10 mouse cellular contexts compared by ENCODE assay signal in the genomic region with DNA sequence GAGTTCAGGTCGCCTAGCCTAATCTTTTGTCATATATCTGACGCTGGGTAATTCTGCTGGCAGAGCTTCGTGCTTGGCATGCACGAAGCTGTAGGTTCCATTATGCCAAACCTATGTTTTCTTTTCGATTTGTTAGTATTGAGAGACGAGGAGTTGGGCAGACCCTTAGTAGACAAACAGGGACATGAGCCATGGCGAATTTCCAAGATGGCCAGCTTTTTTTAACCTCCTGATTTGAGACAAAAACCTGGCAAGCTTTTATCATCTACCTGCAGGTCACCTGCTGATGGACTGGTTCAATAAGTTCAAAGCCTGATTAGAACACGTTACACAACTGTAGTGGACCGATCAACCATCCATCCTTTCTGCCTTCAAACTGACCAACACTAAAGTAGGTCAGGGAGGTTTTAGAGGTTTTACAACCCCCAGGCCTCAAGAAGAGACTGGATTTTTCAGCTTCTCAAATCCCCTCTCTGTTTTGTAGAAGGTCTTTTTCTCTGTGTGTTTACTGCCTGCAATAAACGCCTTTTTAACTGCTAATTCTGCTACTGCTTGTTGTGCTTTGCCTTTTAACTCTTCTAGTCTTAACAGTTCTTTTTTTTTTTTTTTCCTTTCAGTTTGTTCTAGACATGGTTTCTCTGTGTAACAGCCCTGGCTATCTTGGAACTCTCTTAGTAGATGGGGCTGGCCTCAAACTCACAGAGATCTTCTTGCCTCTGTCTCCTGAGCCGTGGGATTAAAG. TPM values are rescaled to one million over a fixed set of nuclear protein-coding genes. Genes with fewer than 3 reads are reported as not detected.
A peak's percentile ranks its signal among the peaks of the same experiment; 100 is the strongest.
DNase-seq lines count a peak whose midpoint lies in the region; ATAC-seq and TF ChIP-seq lines count a peak whose summit lies in the region.
"Had no signal": no experiment of that assay in that cellular context is flagged by ENCODE, and none has a peak within 500 bp of the region (broad histone marks: within the 10 kb centered on the region; RNA-seq: fewer than 3 reads in every experiment).

No protein-coding gene starts in this region.

- H3K9ac ChIP-seq in heart, adult 2 months (ENCODE audit: low read depth, low read length), result peak overlapping the region; percentile 34; the same call in 1 of the 2 replicates
- peak overlapping the region; percentile 96; the same call in 1 of the 2 replicates for H3K9ac ChIP-seq in heart, postnatal 0 days (replicated peaks; ENCODE audit: low read depth, low read length)
- H3K9ac ChIP-seq in limb, embryonic 15.5 days, result no peak overlapping the region

- WGBS in heart, adult 2 months, result 29% methylated on average over 11 of the region's 11 CpGs
- WGBS in heart, postnatal 0 days, result 26% methylated on average over 11 of the region's 11 CpGs
- WGBS in limb, embryonic 15.5 days, result 29% methylated on average over 11 of the region's 11 CpGs
- WGBS in olfactory bulb, adult 2 months, result 36% methylated on average over 11 of the region's 11 CpGs

- no peaks in the 10 kb centered on the region for H3K9me3 ChIP-seq in heart, postnatal 0 days (replicated peaks; ENCODE audit: control insufficient read depth, low read length)
- H3K9me3 ChIP-seq in limb, embryonic 15.5 days, result no peaks in the 10 kb centered on the region

- peak overlapping the region; percentile 81 for H3K4me2 ChIP-seq in heart, postnatal 0 days (ENCODE audit: low read depth, low read length)
- peak overlapping the region; percentile 47 for H3K4me2 ChIP-seq in limb, embryonic 15.5 days

- H3K79me2 ChIP-seq in heart, adult 2 months (replicated peaks; ENCODE audit: control insufficient read depth, insufficient read depth, low read length), result peaks cover 3% of the 10 kb centered on the region

- no peak for ATAC-seq in heart, postnatal 0 days (ENCODE audit: insufficient read depth, low read depth)
- ATAC-seq in limb, embryonic 15.5 days (ENCODE audit: insufficient number of reproducible peaks, low FRiP score, low TSS enrichment, low read depth), result no peak

- TF ChIP-seq CTCF in heart, adult 2 months (IDR thresholded peaks at IDR 0.05), result no peak
- no peak for TF ChIP-seq CTCF in heart, postnatal 0 days (IDR thresholded peaks at IDR 0.05; ENCODE audit: low read depth)
- no peak for TF ChIP-seq CTCF in olfactory bulb, adult 2 months (IDR thresholded peaks at IDR 0.05; ENCODE audit: insufficient read depth, low read depth, low read length)

- peak overlapping the region; percentile 98 for H3K27ac ChIP-seq in heart, adult 2 months
- peak overlapping the region; percentile 99 for H3K27ac ChIP-seq in heart, postnatal 0 days (ENCODE audit: low read depth)
- H3K27ac ChIP-seq in limb, embryonic 15.5 days, result peak overlapping the region; percentile 99
- 0 out of 2 replicates have a peak overlapping the region, but pooled peaks have one; percentile 70 for H3K27ac ChIP-seq in olfactory bulb, adult 2 months (ENCODE audit: insufficient read depth, low read depth, low read length)

- peaks cover 5% of the 10 kb centered on the region for H3K4me1 ChIP-seq in heart, adult 2 months (ENCODE audit: control insufficient read depth, insufficient read depth, low read length)
- H3K4me1 ChIP-seq in heart, postnatal 0 days (ENCODE audit: control insufficient read depth, insufficient read depth), result peaks cover 7% of the 10 kb centered on the region
- H3K4me1 ChIP-seq in limb, embryonic 15.5 days, result peaks cover 16% of the 10 kb centered on the region
- peaks cover 2% of the 10 kb centered on the region; the same call in 1 of the 2 replicates for H3K4me1 ChIP-seq in olfactory bulb, adult 2 months (ENCODE audit: control insufficient read depth, insufficient read depth, low read length)

- peaks cover 14% of the 10 kb centered on the region for H3K36me3 ChIP-seq in heart, adult 2 months (ENCODE audit: control insufficient read depth, insufficient read depth, low read length)
- H3K36me3 ChIP-seq in heart, postnatal 0 days (replicated peaks; ENCODE audit: control insufficient read depth, insufficient read depth, low read length), result no peaks in the 10 kb centered on the region
- no peaks in the 10 kb centered on the region for H3K36me3 ChIP-seq in limb, embryonic 15.5 days

- no peak for TF ChIP-seq EP300 in heart, adult 2 months (IDR thresholded peaks at IDR 0.05; ENCODE audit: insufficient read depth, low read depth, low read length)
- no peak for TF ChIP-seq EP300 in heart, postnatal 0 days (IDR thresholded peaks at IDR 0.05; ENCODE audit: low read depth)

- intact Hi-C loops in heart, adult 2 months (cut with DNase I), result loop anchor here (2.0 to 5.0 kb wide), 3 partner anchors 40 to 1213 kb away; no protein-coding TSS in a partner anchor

- no peaks in the 10 kb centered on the region for H3K27me3 ChIP-seq in heart, adult 2 months (ENCODE audit: control insufficient read depth, insufficient read depth, low read length)
- no peaks in the 10 kb centered on the region for H3K27me3 ChIP-seq in heart, postnatal 0 days (ENCODE audit: control insufficient read depth, insufficient read depth, low read length)
- H3K27me3 ChIP-seq in limb, embryonic 15.5 days, result no peaks in the 10 kb centered on the region
- H3K27me3 ChIP-seq: Patski had no signal

- peak overlapping the region; percentile 73 for H3K4me3 ChIP-seq in heart, adult 2 months
- H3K4me3 ChIP-seq in heart, postnatal 0 days (ENCODE audit: low read depth, low read length), result peak overlapping the region; percentile 97
- H3K4me3 ChIP-seq in limb, embryonic 15.5 days, result peak overlapping the region; percentile 79
- H3K4me3 ChIP-seq in olfactory bulb, adult 2 months (ENCODE audit: insufficient read depth, low read depth, low read length), result peak overlapping the region; percentile 100; the same call in 1 of the 2 replicates

- no peak for DNase-seq in heart, adult 2 months
- DNase-seq in heart, adult 9 months (ENCODE audit: low spot score in 2 of 2), result no peak
- DNase-seq in urinary bladder, postnatal 14 days (ENCODE audit: low spot score), result peak; percentile 13
- no peak for DNase-seq in urinary bladder, adult 18-20 months (ENCODE audit: low spot score in 2 of 2)
- DNase-seq in heart, postnatal 0 days (ENCODE audit: low spot score), result no peak
- DNase-seq in retina, postnatal 1 day, result no peak

- no peak for TF ChIP-seq POLR2A in heart, adult 2 months (IDR thresholded peaks at IDR 0.05; ENCODE audit: insufficient read depth, low read depth, low read length)
- no peak for TF ChIP-seq POLR2A in olfactory bulb, adult 2 months (IDR thresholded peaks at IDR 0.05; ENCODE audit: insufficient read depth, low read depth, low read length)

RNA-seq across cellular contexts. Expression of gene Ahctf1, which starts 0.8 kb away (rescaled TPM):
- 10 to 100 TPM; 16.3 to 18.4 TPM for total RNA-seq in heart, adult 2 months (2021)
- 3.9 and 7.8 TPM in 2 replicates for polyA plus RNA-seq in heart, adult 2 months (2012; rRNA removed)
- 18.7 and 20.9 TPM in 2 replicates for total RNA-seq in heart, postnatal 0 days (2014; rRNA removed; ENCODE audit: low replicate concordance)
- 8.0 and 8.2 TPM in 2 replicates for polyA plus RNA-seq in heart, postnatal 0 days (2015; fragmentation: Nextera tagmentation; extraction: Ambion mirVana)
- polyA plus RNA-seq in limb, embryonic 15.5 days (2015; fragmentation: Nextera tagmentation; extraction: Ambion mirVana), result 17.8 and 20.6 TPM in 2 replicates
- not detected in 2 replicates for polyA plus RNA-seq in olfactory bulb, adult 2 months (2012; ENCODE audit: insufficient read depth, insufficient read length, low replicate concordance, missing spikeins)

RNA-seq across cellular contexts. Expression of gene Gm10518, which starts 1.1 kb away (rescaled TPM):
- total RNA-seq in heart, adult 2 months (2021), result not detected
- not detected in 2 replicates for polyA plus RNA-seq in heart, adult 2 months (2012; rRNA removed)
- not detected in 2 replicates for total RNA-seq in heart, postnatal 0 days (2014; rRNA removed; ENCODE audit: low replicate concordance)
- 0.14 TPM in 1 of 2 replicates, not detected in the other for polyA plus RNA-seq in heart, postnatal 0 days (2015; fragmentation: Nextera tagmentation; extraction: Ambion mirVana)
- 0.19 TPM in 1 of 2 replicates, not detected in the other for polyA plus RNA-seq in limb, embryonic 15.5 days (2015; fragmentation: Nextera tagmentation; extraction: Ambion mirVana)
- not detected in 2 replicates for polyA plus RNA-seq in olfactory bulb, adult 2 months (2012; ENCODE audit: insufficient read depth, insufficient read length, low replicate concordance, missing spikeins)

RNA-seq across cellular contexts. Expression of gene Kif28, which starts 59.2 kb away (rescaled TPM):
- under 1 TPM; 0.25 to 0.47 TPM for total RNA-seq in heart, adult 2 months (2021)
- 0.66 and 1.2 TPM in 2 replicates for polyA plus RNA-seq in heart, adult 2 months (2012; rRNA removed)
- total RNA-seq in heart, postnatal 0 days (2014; rRNA removed; ENCODE audit: low replicate concordance), result 0.27 TPM in 1 of 2 replicates, not detected in the other
- 0.07 and 0.11 TPM in 2 replicates for polyA plus RNA-seq in heart, postnatal 0 days (2015; fragmentation: Nextera tagmentation; extraction: Ambion mirVana)
- polyA plus RNA-seq in limb, embryonic 15.5 days (2015; fragmentation: Nextera tagmentation; extraction: Ambion mirVana), result 0.04 and 0.16 TPM in 2 replicates
- polyA plus RNA-seq in olfactory bulb, adult 2 months (2012; ENCODE audit: insufficient read depth, insufficient read length, low replicate concordance, missing spikeins), result not detected in 2 replicates
- total RNA-seq: hematopoietic stem cell, adult 5-6 weeks had no signal
- polyA plus RNA-seq: Patski had no signal
